Mouse (Mus musculus): ENCODE results near the gene Dctn5. TPM values are rescaled to one million over a fixed set of nuclear protein-coding genes. Genes with fewer than 3 reads are reported as not detected.
"Not testable (repeated sequence)": the region's sequence is repeated elsewhere in the genome, so short reads cannot be mapped to it uniquely, and the experiment has no call there.

Gene Dctn5
- 62.6 and 69.1 TPM in 2 replicates for total RNA-seq (2014; fragmentation: Nextera tagmentation)
- 72.8 and 79.9 TPM in 2 replicates for total RNA-seq (2017)

- peak; percentile 92 for ATAC-seq (replicated peaks; ENCODE audit: poor library complexity, severe bottlenecking)
These were observed at the start of gene Dctn5, which contains the start of gene Palb2 for GRCm38 (mm10) chr7:122132497-122133337. Gene Dctn5, plus strand, starts transcription at chr7:122133041. Gene Palb2, minus strand, starts transcription at chr7:122132985.

GRCm38 (mm10) chr7:122087195-122087982 lies 45.5 kb upstream of the Dctn5 start:
- ATAC-seq (replicated peaks; ENCODE audit: poor library complexity, severe bottlenecking), result peak; percentile 48

- peak; percentile 71 for ATAC-seq (replicated peaks; ENCODE audit: poor library complexity, severe bottlenecking)
These were observed 38.1 kb upstream of the Dctn5 start for GRCm38 (mm10) chr7:122094564-122095330.

- ATAC-seq (replicated peaks; ENCODE audit: poor library complexity, severe bottlenecking), result no peak
These were observed 34.8 kb upstream of the Dctn5 start for GRCm38 (mm10) chr7:122098009-122098408.

GRCm38 (mm10) chr7:122099222-122099621 lies 33.6 kb upstream of the Dctn5 start:
- peak; percentile 70 for ATAC-seq (replicated peaks; ENCODE audit: poor library complexity, severe bottlenecking)

GRCm38 (mm10) chr7:122101014-122101746 lies 31.7 kb upstream of the Dctn5 start:
- ATAC-seq (replicated peaks; ENCODE audit: poor library complexity, severe bottlenecking), result not testable (repeated sequence)

- ATAC-seq (replicated peaks; ENCODE audit: poor library complexity, severe bottlenecking), result peak; percentile 99
These were observed 31.0 kb upstream of the Dctn5 start, which contains the start of gene Ndufab1 for GRCm38 (mm10) chr7:122101747-122102244. Gene Ndufab1, minus strand, starts transcription at chr7:122101886.

GRCm38 (mm10) chr7:122108206-122108605 lies 24.6 kb upstream of the Dctn5 start:
- no peak for ATAC-seq (replicated peaks; ENCODE audit: poor library complexity, severe bottlenecking)

GRCm38 (mm10) chr7:122123518-122123917 lies 9.3 kb upstream of the Dctn5 start:
- ATAC-seq (replicated peaks; ENCODE audit: poor library complexity, severe bottlenecking), result no peak

- no peak for ATAC-seq (replicated peaks; ENCODE audit: poor library complexity, severe bottlenecking)
These were observed 7.2 kb upstream of the Dctn5 start for GRCm38 (mm10) chr7:122125636-122126035.

- ATAC-seq (replicated peaks; ENCODE audit: poor library complexity, severe bottlenecking), result no peak
These were observed 5.9 kb upstream of the Dctn5 start for GRCm38 (mm10) chr7:122126946-122127345.

- no peak for ATAC-seq (replicated peaks; ENCODE audit: poor library complexity, severe bottlenecking)
These were observed 1.0 kb upstream of the Dctn5 start for GRCm38 (mm10) chr7:122131834-122132233.

- ATAC-seq (replicated peaks; ENCODE audit: poor library complexity, severe bottlenecking), result peak; percentile 0; the same call in 1 of the 2 replicates
These were observed 441 bp downstream of the Dctn5 start for GRCm38 (mm10) chr7:122133338-122133625.

- no peak for ATAC-seq (replicated peaks; ENCODE audit: poor library complexity, severe bottlenecking)
These were observed 2.2 kb downstream of the Dctn5 start for GRCm38 (mm10) chr7:122135070-122135469.

- ATAC-seq (replicated peaks; ENCODE audit: poor library complexity, severe bottlenecking), result no peak
These were observed 4.2 kb downstream of the Dctn5 start for GRCm38 (mm10) chr7:122137071-122137470.

- ATAC-seq (replicated peaks; ENCODE audit: poor library complexity, severe bottlenecking), result peak; percentile 73
These were observed 5.3 kb downstream of the Dctn5 start for GRCm38 (mm10) chr7:122138190-122138589.

GRCm38 (mm10) chr7:122140991-122141390 lies 8.2 kb downstream of the Dctn5 start:
- ATAC-seq (replicated peaks; ENCODE audit: poor library complexity, severe bottlenecking), result no peak

- no peak for ATAC-seq (replicated peaks; ENCODE audit: poor library complexity, severe bottlenecking)
These were observed 19.6 kb downstream of the Dctn5 start for GRCm38 (mm10) chr7:122152473-122152872.

GRCm38 (mm10) chr7:122158488-122158887 lies 25.6 kb downstream of the Dctn5 start:
- ATAC-seq (replicated peaks; ENCODE audit: poor library complexity, severe bottlenecking), result 0 out of 2 replicates have a peak, but pooled peaks have one; percentile 0

All from granulocyte monocyte progenitor cell, adult 5-6 weeks (primary cell).